Mouse (Mus musculus): Measurements from ENCODE around the gene Ccdc113.
"Not testable (repeated sequence)": the region's sequence is repeated elsewhere in the genome, so short reads cannot be mapped to it uniquely, and the experiment has no call there.

Ccdc113 gene

GRCm38 (mm10) chr8:95602168-95602567 is 68.3 kb downstream of the Ccdc113 start:
- CTCF ChIA-PET = no interaction called here

- CTCF ChIA-PET = not testable (repeated sequence)
Measured at GRCm38 (mm10) chr8:95606509-95606908, 72.6 kb downstream of the Ccdc113 start.

GRCm38 (mm10) chr8:95607210-95607609 is 73.3 kb downstream of the Ccdc113 start:
- CTCF ChIA-PET = no interaction called here

Data from spleen, embryonic (tissue).